In genomic region chr2:77347027-77347426, GRCm38 (mm10) we compare ENCODE assay signal across 30 mouse cellular contexts.
"Had no signal": no experiment of that assay in that cellular context is flagged by ENCODE, and none has a peak within 500 bp of the region (broad histone marks: within the 10 kb centered on the region; RNA-seq: fewer than 3 reads in every experiment).

No protein-coding gene starts in this region.

- DNase-seq: heart, postnatal 10 days; heart, postnatal 14 days; heart, postnatal 36 days; heart, postnatal 4 days; kidney, adult 11 months; kidney, adult 18-20 months; kidney, adult 2 months; kidney, adult 8-10 months; kidney, adult 9 months; kidney, postnatal 10 days; kidney, postnatal 14 days; kidney, postnatal 25 days; kidney, postnatal 36 days; kidney, postnatal 4 days; layer of hippocampus, adult 9-11 months; layer of hippocampus, postnatal 36 days had no signal

- H3K27ac ChIP-seq: heart, embryonic 13.5 days; heart, embryonic 15.5 days; hindbrain, embryonic 10.5 days; hindbrain, embryonic 12.5 days; hindbrain, embryonic 13.5 days; hindbrain, embryonic 14.5 days; hindbrain, embryonic 15.5 days; hindbrain, postnatal 0 days; intestine, embryonic 15.5 days; kidney, embryonic 15.5 days; kidney, postnatal 0 days; layer of hippocampus, adult 2 months; left cerebral cortex, adult 2 months had no signal

- H3K4me3 ChIP-seq: heart, embryonic 12.5 days; heart, embryonic 13.5 days; heart, embryonic 15.5 days; hindbrain, embryonic 10.5 days; hindbrain, embryonic 12.5 days; hindbrain, embryonic 13.5 days; hindbrain, embryonic 15.5 days; intestine, embryonic 15.5 days; kidney, embryonic 15.5 days; layer of hippocampus, adult 2 months; left cerebral cortex, adult 2 months had no signal

- H3K4me1 ChIP-seq: heart, embryonic 12.5 days; hindbrain, embryonic 10.5 days; hindbrain, embryonic 12.5 days; hindbrain, embryonic 13.5 days; hindbrain, embryonic 15.5 days; intestine, embryonic 15.5 days; kidney, embryonic 15.5 days had no signal
